8 mouse cellular contexts compared by ENCODE assay signal in genomic region chr8:71881618-71882274, GRCm38 (mm10). TPM values are rescaled to one million over a fixed set of nuclear protein-coding genes. Genes with fewer than 3 reads are reported as not detected.
DNase-seq lines count a peak whose midpoint lies in the region; ATAC-seq lines count a peak whose summit lies in the region.

Gene Zfp709, plus strand, starts transcription at chr8:71882019.

- WGBS in embryonic facial prominence, embryonic 10.5 days = 7% methylated on average over 45 of the region's 45 CpGs
- WGBS in intestine, embryonic 16.5 days = 6% methylated on average over 45 of the region's 45 CpGs

- peak within 1 kb of the TSS; percentile 96 for H3K9ac ChIP-seq in intestine, embryonic 16.5 days (ENCODE audit: low read depth, low read length)

- peaks cover 7% of the 10 kb centered on the region for H3K27me3 ChIP-seq in embryonic facial prominence, embryonic 10.5 days (replicated peaks; ENCODE audit: low read depth, poor library complexity, severe bottlenecking)
- no peaks in the 10 kb centered on the region for H3K27me3 ChIP-seq in intestine, embryonic 16.5 days (replicated peaks; ENCODE audit: control insufficient read depth, insufficient read depth, low read length)

- peak within 1 kb of the TSS; percentile 79 for H3K4me2 ChIP-seq in intestine, embryonic 16.5 days (ENCODE audit: low read depth, low read length)

- peak; percentile 98 for ATAC-seq in intestine, embryonic 16.5 days

- H3K36me3 ChIP-seq in embryonic facial prominence, embryonic 10.5 days (replicated peaks) = peaks cover 24% of the 10 kb centered on the region
- H3K36me3 ChIP-seq in intestine, embryonic 16.5 days (ENCODE audit: control insufficient read depth, insufficient read depth, low read length) = peaks cover 7% of the 10 kb centered on the region; the same call in 1 of the 2 replicates

- peak within 1 kb of the TSS; percentile 91 for H3K27ac ChIP-seq in embryonic facial prominence, embryonic 10.5 days (replicated peaks)
- H3K27ac ChIP-seq in intestine, embryonic 16.5 days (ENCODE audit: low read length) = peak within 1 kb of the TSS; percentile 88

- H3K4me1 ChIP-seq in embryonic facial prominence, embryonic 10.5 days = peaks cover 10% of the 10 kb centered on the region
- H3K4me1 ChIP-seq in intestine, embryonic 16.5 days (ENCODE audit: control insufficient read depth, insufficient read depth, low read length) = no peaks in the 10 kb centered on the region

- DNase-seq in adrenal gland, postnatal 25 days = peak; percentile 69
- peak; percentile 75 for DNase-seq in embryonic facial prominence, embryonic 10.5 days (ENCODE audit: low spot score)
- DNase-seq in gastrocnemius, postnatal 4 days (ENCODE audit: low spot score in 2 of 2) = peak; percentile 31 to 66
- DNase-seq in left cerebral cortex, postnatal 25 days (ENCODE audit: low spot score in 2 of 2) = peak; percentile 77 to 83
- peak; percentile 53 for DNase-seq in mesoderm, embryonic 11.5 days (ENCODE audit: low read depth, low spot score)
- peak; percentile 75 for DNase-seq in right cerebral cortex, postnatal 25 days
- peak; percentile 85 for DNase-seq in yolk sac, embryonic 10.5 days (ENCODE audit: low spot score)

- peaks cover 23% of the 10 kb centered on the region for H3K9me3 ChIP-seq in embryonic facial prominence, embryonic 10.5 days
- peaks cover 5% of the 10 kb centered on the region for H3K9me3 ChIP-seq in intestine, embryonic 16.5 days (ENCODE audit: control insufficient read depth, low read length)

- peak within 1 kb of the TSS; percentile 83 for H3K4me3 ChIP-seq in embryonic facial prominence, embryonic 10.5 days
- peak within 1 kb of the TSS; percentile 82 for H3K4me3 ChIP-seq in intestine, embryonic 16.5 days (ENCODE audit: low read length)

- intact Hi-C loops in left cerebral cortex, postnatal 25 days (cut with DNase I) = loop anchor here (1.0 kb wide), 1 partner anchor 27 kb away; the partner anchor contains the start of genes Zfp617 and Zfp882

RNA-seq across cellular contexts. Expression of gene Zfp709, which starts in this region (rescaled TPM):
- total RNA-seq in adrenal gland, postnatal 25 days (2021) = 8.3 and 9.0 TPM in 2 replicates
- 4.6 and 5.5 TPM in 2 replicates for polyA plus RNA-seq in embryonic facial prominence, embryonic 10.5 days (2016; fragmentation: Nextera tagmentation; extraction: Ambion mirVana)
- 1 to 10 TPM; 5.8 to 7.0 TPM for total RNA-seq in gastrocnemius, postnatal 4 days (2021)
- polyA plus RNA-seq in intestine, embryonic 16.5 days (2015; fragmentation: Nextera tagmentation; extraction: Ambion mirVana) = 4.6 and 5.1 TPM in 2 replicates
- total RNA-seq in left cerebral cortex, postnatal 25 days (2021) = 10 to 100 TPM; 10.7 to 12.4 TPM

Comparison
In these comparisons a context has a peak if more than half of its experiments do, and no peak if none do; other contexts are left out.
1. Peak in every context shown above with its lines: DNase-seq, ATAC-seq, H3K4me3 ChIP-seq and H3K27ac ChIP-seq.